Mouse (Mus musculus) mature B cell (primary cell): ENCODE data around the gene Fgd4.

Experiments used
- in situ Hi-C: fragments of 300-500 bp; cut with MboI; formaldehyde crosslinking; loops from 2 replicates; pipeline ENCODE4 v1.14.3; 2019

The Fgd4 gene

DNA sequence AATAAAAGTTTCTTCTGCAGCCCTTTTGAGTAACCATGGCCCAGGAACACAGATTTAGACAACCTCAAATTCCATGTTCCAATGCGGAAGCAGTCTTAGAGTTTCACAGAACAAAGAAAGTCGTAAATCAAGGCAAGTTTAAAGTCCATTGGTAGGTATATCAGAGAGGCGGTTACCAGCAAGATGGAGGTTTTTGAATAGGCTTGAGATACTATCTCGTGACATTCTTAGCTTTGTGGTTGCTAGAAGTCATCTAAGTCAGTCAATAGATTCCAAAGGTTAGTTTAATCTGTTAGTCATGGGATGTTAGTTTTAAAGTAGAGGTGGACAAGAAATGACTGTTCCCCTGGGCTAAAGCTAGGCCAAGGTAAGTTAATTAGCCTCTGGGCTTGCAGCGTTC, at the start of gene Fgd4:
Gene Fgd4 (minus strand): TSS at position 89 of the 400 bp plus-strand sequence.
- in situ Hi-C loops = no loop called here

DNA sequence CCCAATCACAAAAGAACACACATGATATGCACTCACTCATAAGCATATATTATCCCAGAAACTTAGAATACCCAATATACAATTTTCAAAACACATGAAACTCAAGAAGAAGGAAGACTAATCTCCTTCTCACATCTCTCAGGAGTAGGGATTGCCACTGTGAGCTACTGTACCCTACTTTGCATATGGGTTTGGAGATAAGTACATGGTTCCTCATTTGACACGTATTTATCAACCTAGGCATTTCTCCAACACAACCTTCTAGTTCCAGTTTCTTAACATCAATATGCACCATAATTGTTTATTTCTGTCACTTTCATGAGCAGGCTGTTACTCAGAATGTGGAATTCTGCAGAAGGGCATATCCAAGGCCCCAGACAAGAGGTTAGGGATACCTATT, 44.8 kb upstream of the Fgd4 start:
- in situ Hi-C loops = no loop called here

DNA sequence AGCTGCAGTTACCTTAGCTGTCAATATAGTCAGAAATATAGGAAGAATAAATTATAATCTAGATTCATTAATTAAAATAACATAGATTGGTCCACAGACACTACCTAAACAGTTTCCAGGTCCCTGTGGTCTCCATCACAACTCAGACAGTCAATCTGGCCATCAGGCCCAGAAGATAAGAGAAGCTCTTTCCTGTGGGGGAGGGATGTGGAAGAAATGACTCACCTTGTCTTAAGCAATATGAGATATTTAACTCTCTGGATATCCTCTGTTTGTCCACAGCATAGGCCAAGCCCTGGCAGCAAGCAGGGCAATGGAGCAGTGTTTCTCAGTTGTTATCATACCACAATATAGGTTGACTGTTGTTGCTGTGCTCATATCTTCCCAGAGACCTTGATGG, 33.4 kb upstream of the Fgd4 start:
- in situ Hi-C loops = no loop called here

GRCm38 (mm10) chr16:16599586-16600401, 555 bp downstream of the Fgd4 start:
- in situ Hi-C loops = no loop called here

DNA sequence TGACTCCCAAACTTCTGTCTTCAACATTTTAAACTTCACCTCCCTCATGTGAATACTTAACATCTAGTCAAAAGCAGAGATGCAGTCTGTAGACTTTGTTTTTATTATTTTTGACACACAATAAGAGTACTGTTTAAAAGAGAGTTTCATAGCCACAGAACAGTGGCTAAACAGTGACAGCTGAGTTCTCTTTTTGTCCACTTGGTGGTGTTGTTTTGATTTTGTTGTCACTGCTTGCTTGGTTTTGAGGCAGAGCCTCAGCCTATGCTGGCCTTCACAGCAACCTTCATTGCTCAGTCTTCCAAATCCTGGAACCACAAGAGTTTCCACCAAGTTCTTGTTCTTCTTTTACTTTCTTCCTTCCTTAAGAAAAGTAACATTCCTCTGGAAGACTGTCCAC, 3.8 kb downstream of the Fgd4 start:
- in situ Hi-C loops = no loop called here

GRCm38 (mm10) chr16:16592622-16593021, 7.7 kb downstream of the Fgd4 start:
- in situ Hi-C loops = no loop called here

GRCm38 (mm10) chr16:16584409-16585032, 15.8 kb downstream of the Fgd4 start:
- in situ Hi-C loops = no loop called here

- in situ Hi-C loops = no loop called here
Measured at GRCm38 (mm10) chr16:16576556-16576955, 23.8 kb downstream of the Fgd4 start.

DNA sequence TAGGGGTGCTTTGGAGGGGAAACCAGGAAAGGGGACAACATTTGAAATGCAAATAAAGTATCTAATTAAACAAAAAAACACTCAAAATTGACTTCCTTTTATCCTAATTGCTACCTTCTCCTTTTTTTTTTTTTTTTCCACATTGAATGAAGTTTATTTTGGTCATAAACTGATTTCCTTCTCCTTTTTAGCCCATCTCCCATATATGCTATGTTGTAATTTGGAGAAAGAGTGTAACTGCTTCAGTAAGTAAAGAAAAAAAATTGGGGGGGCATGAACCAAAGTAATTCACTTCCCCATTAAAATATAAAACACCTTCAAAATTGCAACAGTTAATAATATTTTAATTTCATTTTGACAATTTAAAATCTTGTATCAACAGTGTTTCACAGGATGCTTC, 25.8 kb downstream of the Fgd4 start:
- in situ Hi-C loops = no loop called here

- in situ Hi-C loops = no loop called here
Measured at GRCm38 (mm10) chr16:16573167-16573566, 27.2 kb downstream of the Fgd4 start.

DNA sequence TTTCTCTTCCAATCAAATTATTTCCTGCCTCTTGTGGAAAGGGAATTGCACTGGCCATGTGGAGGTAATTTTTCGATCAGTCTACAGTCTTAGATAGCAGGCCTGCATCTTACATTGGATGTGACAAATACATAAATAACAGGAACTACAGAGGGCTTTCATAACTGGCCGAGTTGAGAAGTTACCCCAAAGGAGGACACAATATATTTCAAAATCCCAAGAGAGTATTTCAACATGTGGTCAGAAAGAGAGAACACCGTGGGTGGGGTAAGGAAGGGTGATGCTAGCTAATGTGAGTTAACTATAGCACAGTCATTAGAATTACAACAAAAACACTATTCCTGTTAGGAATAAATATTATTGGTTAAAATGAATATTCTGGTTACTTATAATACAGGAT, 29.0 kb downstream of the Fgd4 start:
- in situ Hi-C loops = no loop called here

- in situ Hi-C loops = no loop called here
Measured at GRCm38 (mm10) chr16:16566786-16567185, 33.6 kb downstream of the Fgd4 start.

DNA sequence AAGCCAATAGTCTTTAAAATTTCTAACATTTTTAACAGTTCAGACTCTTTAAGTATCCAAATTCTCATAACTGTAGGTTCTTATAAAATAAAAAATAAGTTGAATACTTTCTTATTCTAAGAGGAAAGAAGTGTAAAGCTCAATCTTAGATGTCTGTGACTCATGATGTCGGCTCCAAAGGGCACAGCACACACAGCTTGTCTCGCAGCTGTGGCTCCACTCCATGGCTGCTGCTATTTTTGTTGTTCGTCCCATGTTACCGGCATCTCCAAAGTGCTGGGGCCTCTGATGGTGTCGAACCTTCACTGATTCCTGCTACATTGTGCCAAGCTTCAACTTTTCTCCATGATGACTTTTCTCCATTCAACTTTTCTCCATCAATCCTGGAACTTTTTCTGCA, 34.1 kb downstream of the Fgd4 start:
- in situ Hi-C loops = no loop called here

DNA sequence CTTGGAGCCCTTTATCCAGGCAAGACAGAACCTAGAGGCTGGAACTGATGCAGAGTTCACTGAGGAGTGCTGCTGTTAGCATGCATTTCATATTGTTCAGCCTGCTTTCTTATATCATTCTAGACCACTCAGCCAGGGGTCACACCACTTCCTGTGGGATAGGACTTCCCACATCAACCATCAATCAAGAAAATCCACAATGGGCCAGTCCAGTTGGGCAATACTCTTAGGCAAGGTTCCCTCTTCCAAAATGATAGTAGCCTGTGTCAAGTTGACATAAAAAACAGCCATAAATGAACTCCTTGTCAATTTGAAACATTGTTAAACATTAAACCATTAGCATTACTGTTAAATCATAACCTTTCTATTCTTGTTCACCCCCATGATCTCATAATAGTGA, 34.6 kb downstream of the Fgd4 start:
- in situ Hi-C loops = no loop called here

DNA sequence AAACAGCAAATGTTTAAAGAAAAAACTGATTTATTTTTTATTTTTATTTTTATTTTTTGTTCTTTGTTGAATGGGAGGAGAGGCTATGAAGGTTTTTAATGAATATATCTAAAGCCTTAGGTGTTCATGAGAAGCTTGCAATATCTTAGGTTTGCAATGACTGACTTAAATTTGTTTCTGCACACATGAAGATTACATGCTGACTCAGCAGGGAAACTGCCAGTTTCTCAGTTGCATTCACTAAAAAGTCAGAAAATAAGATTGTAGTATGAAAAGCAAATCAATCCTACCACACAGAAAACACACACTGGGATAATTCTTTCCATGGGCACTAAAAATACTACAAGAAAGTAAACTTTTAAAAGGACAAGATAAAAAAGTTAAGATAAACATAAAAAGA, 39.6 kb downstream of the Fgd4 start:
- in situ Hi-C loops = no loop called here

DNA sequence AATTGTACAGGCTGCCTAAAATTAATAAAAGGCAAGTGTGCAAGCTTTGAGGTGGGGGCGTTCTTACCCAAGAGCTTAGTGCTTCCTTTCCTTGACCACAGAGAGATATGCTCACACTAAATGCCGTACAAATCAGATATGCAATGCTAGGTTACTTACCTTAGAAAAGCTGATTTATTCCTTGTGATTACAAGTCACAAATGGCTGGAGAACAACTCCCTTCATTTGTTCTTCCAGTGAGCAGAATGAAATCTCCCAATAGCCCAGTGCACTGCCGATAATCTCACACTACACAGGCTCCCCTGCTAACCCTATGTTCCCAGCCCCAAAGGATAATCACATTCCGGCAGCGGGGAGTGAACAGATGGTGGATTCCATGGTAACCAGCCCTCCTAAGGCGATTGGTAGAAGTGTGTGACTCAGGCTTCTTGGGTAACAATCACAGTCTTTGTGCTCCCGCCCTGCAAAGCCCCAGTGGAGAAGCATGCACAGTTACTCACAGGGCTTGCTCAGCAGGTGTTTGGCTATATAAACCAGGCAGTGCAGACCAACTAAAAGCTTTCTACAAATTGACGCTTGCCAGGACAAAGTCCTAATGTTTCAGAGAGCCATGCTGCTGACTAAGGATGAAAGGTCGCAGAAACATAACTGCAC, 40.3 kb downstream of the Fgd4 start:
- in situ Hi-C loops = no loop called here

GRCm38 (mm10) chr16:16559016-16559877, 41.1 kb downstream of the Fgd4 start:
- in situ Hi-C loops = no loop called here

DNA sequence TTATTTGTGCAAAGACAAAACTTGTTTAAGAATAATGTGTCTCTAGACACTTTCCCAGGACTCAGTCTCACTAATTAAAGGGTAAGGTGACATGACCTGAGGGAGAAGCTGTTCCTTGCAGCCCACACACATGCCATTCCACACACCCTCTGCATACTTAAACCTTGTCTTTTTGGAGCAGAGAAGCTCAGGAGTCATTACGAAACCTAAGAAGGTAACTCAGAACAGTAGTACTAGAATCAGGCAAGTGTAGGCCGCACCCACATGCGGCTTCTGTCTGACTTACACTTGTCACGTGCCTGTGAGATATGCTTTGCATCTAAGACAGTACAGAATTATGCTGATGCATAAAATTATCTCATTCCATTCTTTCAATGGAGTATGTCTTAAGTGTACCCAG, 42.6 kb downstream of the Fgd4 start:
- in situ Hi-C loops = no loop called here

DNA sequence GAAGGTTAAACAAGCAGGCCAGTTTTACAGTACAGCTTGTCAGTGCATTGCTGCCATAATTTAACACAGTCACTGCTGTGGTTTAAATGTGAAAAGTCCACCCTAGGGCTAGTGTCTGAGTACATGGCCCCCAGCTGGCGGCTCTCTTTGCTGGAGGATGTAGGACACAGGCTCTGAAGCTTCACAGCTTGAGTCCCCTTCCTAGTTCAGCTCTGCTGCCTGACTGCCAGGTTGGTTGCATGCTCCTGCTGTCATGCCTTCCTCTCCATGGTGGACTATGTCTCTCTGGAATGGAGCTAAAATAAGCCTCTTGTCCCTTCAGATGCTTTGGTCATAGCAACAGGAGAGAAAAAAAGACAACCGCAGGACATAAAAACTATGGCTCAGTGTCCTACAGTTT, 46.3 kb downstream of the Fgd4 start:
- in situ Hi-C loops = no loop called here

DNA sequence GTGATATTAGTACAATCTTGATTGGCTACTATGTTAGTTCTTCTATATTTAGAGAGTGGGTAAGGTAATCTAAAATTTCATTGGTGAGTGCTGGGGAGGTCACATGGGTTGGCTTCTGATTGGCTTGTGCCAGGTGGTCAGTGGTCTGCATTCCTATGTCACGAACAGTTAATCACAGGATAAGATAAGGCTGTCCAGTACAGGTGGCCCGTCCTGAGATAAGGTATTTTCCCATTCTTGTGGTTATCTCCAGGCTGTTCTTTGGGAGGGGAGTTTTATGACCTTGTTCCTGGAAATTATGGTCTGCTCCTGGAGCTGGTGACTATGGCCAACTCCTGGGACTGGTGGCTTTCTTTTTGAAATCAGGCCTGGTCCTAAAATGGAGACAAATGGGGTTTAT, 48.2 kb downstream of the Fgd4 start:
- in situ Hi-C loops = no loop called here

GRCm38 (mm10) chr16:16549105-16549504, 51.2 kb downstream of the Fgd4 start:
- in situ Hi-C loops = no loop called here

DNA sequence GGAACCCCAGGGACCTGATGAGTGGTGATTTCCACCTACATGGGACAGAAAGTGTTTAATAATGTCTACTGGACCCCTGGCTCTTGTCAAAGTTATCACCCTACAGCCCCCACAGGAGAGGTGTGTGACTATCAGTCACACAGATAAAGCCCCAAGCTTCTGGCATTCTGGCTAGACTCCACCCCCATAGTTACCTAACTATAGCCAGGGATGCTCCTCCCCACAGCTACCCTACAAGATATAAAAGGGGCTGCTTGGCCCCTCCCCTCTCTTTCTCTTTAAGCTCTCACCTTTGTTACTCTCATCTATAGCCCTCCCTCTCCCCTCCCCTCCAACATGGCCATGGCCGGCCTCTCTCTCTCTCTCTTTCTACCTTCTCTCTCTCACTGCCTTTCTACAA, 53.7 kb downstream of the Fgd4 start:
- in situ Hi-C loops = no loop called here
